Mouse (Mus musculus): Measurements from ENCODE around the gene 1700125H20Rik. TPM values are rescaled to one million over a fixed set of nuclear protein-coding genes. Genes with fewer than 3 reads are reported as not detected.

Gene 1700125H20Rik
- polyA plus RNA-seq (2016; fragmentation: Nextera tagmentation; extraction: Ambion mirVana) = 0.49 and 0.73 TPM in 2 replicates

- Histone ChIP-seq H3K27ac (no peak within 1 kb of the TSS), H3K4me3 (peak within 1 kb of the TSS; percentile 19; the same call in 1 of the 2 replicates), H3K9ac (peak within 1 kb of the TSS; percentile 52), H3K4me1 (no peaks in the 10 kb centered on the region), H3K4me2 (replicated peaks) (peak within 1 kb of the TSS; percentile 59), H3K9me3 (no peaks in the 10 kb centered on the region), H3K27me3 (replicated peaks) (0 out of 2 replicates have a peak, but pooled peaks cover 4% of the 10 kb centered on the region), H3K36me3 (no peaks in the 10 kb centered on the region)
- peak; percentile 93 for ATAC-seq (ENCODE audit: low FRiP score, low read depth)
- 11% methylated on average over 21 of the region's 21 CpGs for WGBS
Measured at GRCm38 (mm10) chr11:85170058-85170740, at the start of gene 1700125H20Rik. Gene 1700125H20Rik (plus strand): TSS chr11:85170404.

GRCm38 (mm10) chr11:85122073-85122472 lies 48.1 kb upstream of the 1700125H20Rik start:
- Histone ChIP-seq H3K9ac (no peak overlapping the region), H3K4me2 (replicated peaks) (no peak overlapping the region), H3K4me3 (no peak overlapping the region), H3K36me3 (no peaks in the 10 kb centered on the region), H3K27me3 (replicated peaks) (no peaks in the 10 kb centered on the region), H3K9me3 (no peaks in the 10 kb centered on the region), H3K27ac (no peak overlapping the region), H3K4me1 (no peaks in the 10 kb centered on the region)
- WGBS = 80% methylated on average over 1 of the region's 1 CpGs
- no peak for ATAC-seq (ENCODE audit: low FRiP score, low read depth)

- Histone ChIP-seq H3K4me1 (no peaks in the 10 kb centered on the region), H3K4me2 (replicated peaks) (no peak overlapping the region), H3K27me3 (replicated peaks) (no peaks in the 10 kb centered on the region), H3K4me3 (no peak overlapping the region), H3K27ac (no peak overlapping the region), H3K9ac (no peak overlapping the region), H3K9me3 (no peaks in the 10 kb centered on the region), H3K36me3 (no peaks in the 10 kb centered on the region)
- no peak for ATAC-seq (ENCODE audit: low FRiP score, low read depth)
- 89% methylated on average over 3 of the region's 3 CpGs for WGBS
Measured at GRCm38 (mm10) chr11:85123267-85123992, 46.8 kb upstream of the 1700125H20Rik start.

GRCm38 (mm10) chr11:85126257-85127102 lies 43.7 kb upstream of the 1700125H20Rik start:
- WGBS = 86% methylated on average over 2 of the region's 2 CpGs
- Histone ChIP-seq H3K27me3 (replicated peaks) (no peaks in the 10 kb centered on the region), H3K9ac (no peak overlapping the region)

GRCm38 (mm10) chr11:85128883-85129282 lies 41.3 kb upstream of the 1700125H20Rik start:
- H3K4me3 ChIP-seq = no peak overlapping the region
- H3K36me3 ChIP-seq = no peaks in the 10 kb centered on the region
- H3K9me3 ChIP-seq = no peaks in the 10 kb centered on the region
- no peak overlapping the region for H3K4me2 ChIP-seq (replicated peaks)
- H3K27me3 ChIP-seq (replicated peaks) = no peaks in the 10 kb centered on the region
- 91% methylated on average over 1 of the region's 1 CpGs for WGBS
- ATAC-seq (ENCODE audit: low FRiP score, low read depth) = no peak
- no peaks in the 10 kb centered on the region for H3K4me1 ChIP-seq
- H3K27ac ChIP-seq = no peak overlapping the region
- no peak overlapping the region for H3K9ac ChIP-seq

More at GRCm38 (mm10) chr11:85126257-85127102, 43.7 kb upstream of the 1700125H20Rik start:
- Histone ChIP-seq H3K4me2 (replicated peaks) (no peak overlapping the region), H3K4me1 (no peaks in the 10 kb centered on the region), H3K36me3 (no peaks in the 10 kb centered on the region), H3K9me3 (no peaks in the 10 kb centered on the region), H3K27ac (no peak overlapping the region), H3K4me3 (no peak overlapping the region)
- no peak for ATAC-seq (ENCODE audit: low FRiP score, low read depth)

GRCm38 (mm10) chr11:85131542-85131941 lies 38.7 kb upstream of the 1700125H20Rik start:
- ATAC-seq (ENCODE audit: low FRiP score, low read depth) = no peak
- no peaks in the 10 kb centered on the region for H3K9me3 ChIP-seq
- 80% methylated on average over 2 of the region's 2 CpGs for WGBS
- H3K4me1 ChIP-seq = no peaks in the 10 kb centered on the region
- no peak overlapping the region for H3K9ac ChIP-seq
- H3K27ac ChIP-seq = no peak overlapping the region
- no peaks in the 10 kb centered on the region for H3K27me3 ChIP-seq (replicated peaks)
- H3K36me3 ChIP-seq = no peaks in the 10 kb centered on the region
- no peak overlapping the region for H3K4me3 ChIP-seq
- H3K4me2 ChIP-seq (replicated peaks) = no peak overlapping the region

- H3K4me2 ChIP-seq (replicated peaks) = peak overlapping the region; percentile 60
- no peaks in the 10 kb centered on the region for H3K27me3 ChIP-seq (replicated peaks)
- peak overlapping the region; percentile 76 for H3K27ac ChIP-seq
- peak overlapping the region; percentile 79 for H3K4me3 ChIP-seq
- H3K9me3 ChIP-seq = no peaks in the 10 kb centered on the region
- no peak; the same call in 1 of the 2 replicates for ATAC-seq (ENCODE audit: low FRiP score, low read depth)
- no peaks in the 10 kb centered on the region for H3K36me3 ChIP-seq
- H3K9ac ChIP-seq = peak overlapping the region; percentile 87
- WGBS = 2% methylated on average over 17 of the region's 17 CpGs
- H3K4me1 ChIP-seq = 0 out of 2 replicates have a peak, but pooled peaks cover 5% of the 10 kb centered on the region
Measured at GRCm38 (mm10) chr11:85138776-85139474, 31.3 kb upstream of the 1700125H20Rik start.

- Histone ChIP-seq H3K9me3 (no peaks in the 10 kb centered on the region), H3K27me3 (replicated peaks) (no peaks in the 10 kb centered on the region), H3K4me3 (peak within 1 kb of the TSS; percentile 79), H3K4me1 (0 out of 2 replicates have a peak, but pooled peaks cover 5% of the 10 kb centered on the region), H3K9ac (peak within 1 kb of the TSS; percentile 87), H3K27ac (peak within 1 kb of the TSS; percentile 76), H3K4me2 (replicated peaks) (peak within 1 kb of the TSS; percentile 60), H3K36me3 (no peaks in the 10 kb centered on the region)
- ATAC-seq (ENCODE audit: low FRiP score, low read depth) = peak; percentile 97
- 1% methylated on average over 93 of the region's 94 CpGs for WGBS
Measured at GRCm38 (mm10) chr11:85139581-85140540, 30.3 kb upstream of the 1700125H20Rik start, which contains the start of gene Usp32. Gene Usp32 (minus strand): TSS chr11:85140161.

- H3K27ac ChIP-seq = no peak overlapping the region
- H3K9me3 ChIP-seq = no peaks in the 10 kb centered on the region
- no peaks in the 10 kb centered on the region for H3K27me3 ChIP-seq (replicated peaks)
- H3K9ac ChIP-seq = no peak overlapping the region
- no peak for ATAC-seq (ENCODE audit: low FRiP score, low read depth)
- no peak overlapping the region for H3K4me2 ChIP-seq (replicated peaks)
- H3K4me3 ChIP-seq = no peak overlapping the region
- no peaks in the 10 kb centered on the region for H3K4me1 ChIP-seq
- no peaks in the 10 kb centered on the region for H3K36me3 ChIP-seq
- 88% methylated on average over 2 of the region's 2 CpGs for WGBS
Measured at GRCm38 (mm10) chr11:85152256-85152930, 17.8 kb upstream of the 1700125H20Rik start.

- Histone ChIP-seq H3K9ac (no peak overlapping the region), H3K4me2 (replicated peaks) (no peak overlapping the region), H3K27ac (no peak overlapping the region), H3K27me3 (replicated peaks) (no peaks in the 10 kb centered on the region), H3K9me3 (no peaks in the 10 kb centered on the region), H3K4me3 (no peak overlapping the region), H3K36me3 (no peaks in the 10 kb centered on the region), H3K4me1 (no peaks in the 10 kb centered on the region)
- WGBS = 74% methylated on average over 2 of the region's 2 CpGs
- no peak for ATAC-seq (ENCODE audit: low FRiP score, low read depth)
Measured at GRCm38 (mm10) chr11:85157301-85157700, 12.9 kb upstream of the 1700125H20Rik start.
